Mouse (Mus musculus): Measurements from ENCODE around the gene Anxa6.
"Not testable (repeated sequence)": the region's sequence is repeated elsewhere in the genome, so short reads cannot be mapped to it uniquely, and the experiment has no call there.

The Anxa6 gene

DNA sequence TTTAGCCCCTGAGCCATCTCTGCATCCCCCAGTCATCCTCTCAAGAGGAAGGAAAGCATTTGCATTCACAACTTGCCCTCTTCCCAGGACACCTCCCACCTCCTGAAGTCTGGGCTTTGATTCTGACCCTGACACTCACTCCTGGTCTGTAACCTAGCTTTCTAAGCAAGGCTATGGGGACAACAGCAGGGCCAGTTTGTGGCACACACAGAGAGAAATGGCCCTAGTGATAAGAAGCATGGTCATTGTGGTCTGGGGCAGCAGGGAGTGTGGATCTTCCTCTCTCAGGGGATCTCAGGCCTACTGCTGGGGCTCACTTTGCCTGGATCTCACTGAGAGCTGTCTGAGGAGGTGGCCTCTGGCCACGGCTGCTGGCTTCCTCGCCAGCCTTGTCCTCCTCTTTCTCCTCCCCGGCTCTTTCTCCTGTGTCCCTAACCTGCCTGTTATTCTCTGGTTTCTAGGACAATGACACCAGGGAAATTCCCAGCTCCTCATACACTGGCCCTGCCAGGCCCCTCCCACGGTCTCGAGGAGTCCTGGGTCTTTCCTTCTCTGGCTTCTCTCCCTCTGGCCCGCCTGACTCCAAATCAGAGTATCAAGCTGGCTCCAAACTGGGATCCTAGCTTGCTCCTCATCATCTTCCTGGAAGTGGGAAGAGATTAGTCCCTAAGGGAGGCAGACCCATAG lies 71.9 kb downstream of the Anxa6 start:
- DNase-seq (ENCODE audit: low read depth, low spot score), result no peak

DNA sequence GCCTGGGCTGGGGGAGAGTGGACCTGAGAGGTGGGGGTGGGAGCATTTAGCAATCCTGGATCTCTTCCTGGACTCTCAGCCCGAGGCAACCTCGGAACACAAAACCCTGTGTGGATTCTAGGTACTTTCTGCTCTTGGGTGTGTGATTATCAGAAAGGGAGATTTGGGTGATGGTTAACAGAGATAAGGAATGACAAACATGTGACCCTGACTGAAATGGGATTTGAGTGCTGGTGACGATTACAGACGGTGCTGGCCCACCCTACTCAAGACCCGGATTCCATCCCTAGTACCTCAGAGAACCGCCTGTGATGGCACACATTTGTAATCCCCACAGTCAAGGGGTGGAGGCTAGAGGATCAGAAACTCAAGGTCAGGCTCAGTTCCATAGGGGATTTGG lies 73.0 kb downstream of the Anxa6 start:
- no peak for DNase-seq (ENCODE audit: low read depth, low spot score)

GRCm38 (mm10) chr11:54958571-54959073 lies 74.6 kb downstream of the Anxa6 start:
- DNase-seq (ENCODE audit: low read depth, low spot score), result peak; percentile 29

GRCm38 (mm10) chr11:54957708-54958107 lies 75.5 kb downstream of the Anxa6 start:
- not testable (repeated sequence) for DNase-seq (ENCODE audit: low read depth, low spot score)

- DNase-seq (ENCODE audit: low read depth, low spot score), result no peak
Measured at GRCm38 (mm10) chr11:54956912-54957311, 76.3 kb downstream of the Anxa6 start.

DNA sequence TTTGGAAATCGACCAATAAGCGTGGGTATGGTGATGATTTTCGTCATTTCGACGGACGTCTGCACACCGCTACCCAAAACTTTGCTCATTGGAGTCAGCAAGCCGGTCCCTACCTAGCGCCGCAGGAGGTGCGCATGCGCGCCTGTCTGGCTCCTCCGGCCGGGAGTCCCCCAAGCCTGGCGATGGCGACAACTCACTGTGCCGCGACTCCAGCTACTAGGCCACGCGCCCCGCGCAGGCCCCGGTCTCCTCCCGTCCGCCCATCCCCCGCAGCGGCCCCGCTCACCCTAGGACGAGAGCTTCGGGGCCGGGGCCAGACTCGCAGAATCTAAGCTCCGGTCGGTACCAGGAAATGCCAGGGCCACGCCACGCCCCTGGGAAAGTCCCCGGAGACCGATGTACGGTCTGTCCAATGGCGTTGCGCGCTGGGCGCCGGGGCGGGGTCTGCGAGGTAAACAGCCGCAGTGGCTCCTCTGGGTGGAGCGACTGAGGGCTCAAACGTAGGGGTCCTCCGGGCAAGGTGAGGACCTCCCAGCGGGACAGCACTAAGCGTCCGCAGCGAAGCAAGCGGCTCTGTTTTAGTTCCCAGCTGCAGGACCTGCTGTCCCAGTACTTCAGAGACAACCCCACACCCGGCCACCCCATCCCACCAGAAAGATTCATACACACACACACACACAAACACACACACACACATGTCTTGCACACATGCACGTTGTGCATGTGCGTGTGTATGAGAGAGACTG lies 77.3 kb downstream of the Anxa6 start:
- DNase-seq (ENCODE audit: low read depth, low spot score), result peak; percentile 93

GRCm38 (mm10) chr11:54955400-54955734 lies 77.9 kb downstream of the Anxa6 start:
- not testable (repeated sequence) for DNase-seq (ENCODE audit: low read depth, low spot score)

GRCm38 (mm10) chr11:54954716-54955115 lies 78.5 kb downstream of the Anxa6 start:
- no peak for DNase-seq (ENCODE audit: low read depth, low spot score)

GRCm38 (mm10) chr11:54953993-54954446 lies 79.2 kb downstream of the Anxa6 start:
- no peak for DNase-seq (ENCODE audit: low read depth, low spot score)

GRCm38 (mm10) chr11:54952651-54953050 lies 80.6 kb downstream of the Anxa6 start:
- DNase-seq (ENCODE audit: low read depth, low spot score), result no peak

DNA sequence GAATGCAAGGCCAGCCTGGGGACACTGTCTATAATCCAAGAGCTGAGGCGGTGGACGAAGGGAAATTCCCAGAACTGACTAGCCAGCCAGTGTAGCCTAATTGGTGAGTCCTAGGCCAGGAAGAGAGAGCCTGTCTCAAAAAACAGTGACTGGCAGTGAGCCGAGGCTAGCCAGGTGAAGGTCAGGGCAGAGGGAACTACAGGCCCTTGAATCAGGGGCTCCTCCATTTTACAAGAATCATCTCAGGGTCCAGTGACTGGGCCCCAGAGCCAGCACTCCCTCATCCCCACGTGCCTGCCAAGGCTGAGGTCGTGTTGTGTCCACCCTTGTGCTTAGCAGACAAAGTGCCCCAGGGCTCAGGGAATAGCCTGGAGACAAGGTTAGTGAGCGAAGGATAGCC lies 82.6 kb downstream of the Anxa6 start:
- DNase-seq (ENCODE audit: low read depth, low spot score), result no peak

DNA sequence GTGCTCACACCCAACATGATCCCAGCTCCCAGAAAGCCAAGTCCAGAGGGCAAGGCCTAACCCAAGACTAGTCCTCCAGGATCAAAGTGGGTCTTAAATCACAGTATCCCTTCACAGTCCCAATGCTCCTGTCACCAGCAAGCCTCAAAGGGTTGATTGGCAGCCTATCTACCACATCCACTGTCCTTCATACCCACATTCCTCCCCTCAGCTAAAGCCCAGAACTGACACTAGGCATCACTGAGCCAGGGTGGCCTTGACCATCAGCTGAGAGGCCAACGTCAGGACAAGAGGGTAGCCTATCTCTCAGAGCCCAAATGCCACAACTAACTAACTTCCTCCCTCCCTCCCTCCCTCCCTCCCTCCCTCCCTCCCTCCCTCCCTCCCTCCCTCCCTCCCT lies 83.5 kb downstream of the Anxa6 start:
- no peak for DNase-seq (ENCODE audit: low read depth, low spot score)

GRCm38 (mm10) chr11:54944702-54945101 lies 88.5 kb downstream of the Anxa6 start:
- no peak for DNase-seq (ENCODE audit: low read depth, low spot score)

DNA sequence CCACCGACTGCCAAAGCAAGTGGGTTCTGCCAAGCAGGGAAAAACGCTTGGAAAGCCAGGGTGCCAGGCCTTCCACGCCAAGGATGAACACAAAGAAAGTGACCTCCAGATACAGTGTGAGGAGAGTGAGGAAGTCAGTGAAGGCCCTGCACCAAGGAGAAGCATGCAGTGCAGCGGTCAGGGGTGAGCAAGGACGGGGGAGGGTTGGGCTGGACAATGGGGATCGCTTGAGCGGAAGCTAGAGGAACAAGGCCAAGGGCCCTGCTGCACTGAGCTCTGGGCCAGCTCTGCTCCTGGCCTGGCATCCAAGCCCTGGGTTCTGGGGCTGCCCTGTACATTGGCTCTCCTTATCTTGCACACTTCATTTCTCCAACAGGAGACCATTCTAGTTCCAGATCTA lies 93.2 kb downstream of the Anxa6 start:
- no peak for DNase-seq (ENCODE audit: low read depth, low spot score)

DNA sequence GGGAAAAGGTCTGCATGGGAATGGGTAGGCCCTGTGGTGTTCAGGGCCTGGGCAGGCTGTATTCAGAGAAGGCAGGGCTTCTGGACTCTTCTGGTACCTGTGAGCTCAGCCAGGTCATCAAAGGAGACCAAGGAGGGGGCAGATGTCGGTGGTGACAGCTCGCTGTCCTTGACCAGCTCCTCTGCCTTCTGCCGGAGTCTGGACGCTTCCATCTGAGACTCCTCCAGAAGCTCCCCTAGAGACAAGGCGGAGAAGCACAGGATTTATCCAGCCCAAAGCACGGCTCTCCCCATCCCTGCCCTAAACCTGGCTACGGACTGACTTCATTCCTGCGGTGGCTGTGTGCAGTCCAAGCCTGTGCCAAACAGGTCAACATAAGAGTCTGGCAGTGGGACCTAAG lies 93.7 kb downstream of the Anxa6 start:
- no peak for DNase-seq (ENCODE audit: low read depth, low spot score)

- DNase-seq (ENCODE audit: low read depth, low spot score), result no peak
Measured at GRCm38 (mm10) chr11:54936771-54937140, 96.5 kb downstream of the Anxa6 start.

- no peak for DNase-seq (ENCODE audit: low read depth, low spot score)
Measured at GRCm38 (mm10) chr11:54936035-54936770, 97.0 kb downstream of the Anxa6 start.

DNA sequence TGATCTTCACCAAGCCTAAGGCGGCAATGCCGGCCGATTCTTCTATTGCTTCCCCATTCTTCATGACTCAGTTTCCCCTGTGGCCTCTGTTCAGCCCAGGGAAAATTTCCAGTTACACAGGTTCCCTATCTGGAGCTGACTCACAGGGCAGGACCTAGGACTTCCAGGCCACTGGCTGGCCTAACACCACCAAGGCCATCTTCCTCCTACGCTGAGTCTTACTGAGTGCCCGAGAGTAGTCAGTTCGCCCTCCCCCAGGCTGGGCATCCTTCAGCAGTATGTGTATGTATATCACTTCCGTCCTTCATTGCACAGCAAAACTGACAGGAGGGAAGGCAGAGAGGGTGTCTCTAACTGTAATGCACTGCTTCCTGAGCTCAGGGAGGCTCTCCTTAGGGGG lies 99.0 kb downstream of the Anxa6 start:
- DNase-seq (ENCODE audit: low read depth, low spot score), result no peak

DNA sequence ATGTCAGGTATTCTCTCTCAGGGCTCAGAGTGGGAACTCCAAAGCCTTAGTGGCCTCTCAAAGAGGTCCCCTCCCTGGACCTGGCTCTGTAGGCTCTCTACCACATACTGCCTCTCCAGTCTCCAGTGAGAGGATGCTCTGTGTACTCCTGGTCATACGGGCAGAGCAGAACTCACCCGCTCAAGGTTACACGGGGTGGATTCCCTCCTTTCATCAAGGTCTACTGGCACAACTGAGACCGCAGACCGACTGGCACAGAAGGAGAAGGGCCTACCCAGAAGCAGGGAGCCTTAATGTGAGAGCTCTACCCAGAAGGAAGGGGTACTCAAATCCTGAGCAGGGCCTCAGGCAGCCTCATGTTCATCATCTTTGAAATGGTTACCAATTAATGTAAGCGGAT lies 100.7 kb downstream of the Anxa6 start:
- DNase-seq (ENCODE audit: low read depth, low spot score), result no peak

DNA sequence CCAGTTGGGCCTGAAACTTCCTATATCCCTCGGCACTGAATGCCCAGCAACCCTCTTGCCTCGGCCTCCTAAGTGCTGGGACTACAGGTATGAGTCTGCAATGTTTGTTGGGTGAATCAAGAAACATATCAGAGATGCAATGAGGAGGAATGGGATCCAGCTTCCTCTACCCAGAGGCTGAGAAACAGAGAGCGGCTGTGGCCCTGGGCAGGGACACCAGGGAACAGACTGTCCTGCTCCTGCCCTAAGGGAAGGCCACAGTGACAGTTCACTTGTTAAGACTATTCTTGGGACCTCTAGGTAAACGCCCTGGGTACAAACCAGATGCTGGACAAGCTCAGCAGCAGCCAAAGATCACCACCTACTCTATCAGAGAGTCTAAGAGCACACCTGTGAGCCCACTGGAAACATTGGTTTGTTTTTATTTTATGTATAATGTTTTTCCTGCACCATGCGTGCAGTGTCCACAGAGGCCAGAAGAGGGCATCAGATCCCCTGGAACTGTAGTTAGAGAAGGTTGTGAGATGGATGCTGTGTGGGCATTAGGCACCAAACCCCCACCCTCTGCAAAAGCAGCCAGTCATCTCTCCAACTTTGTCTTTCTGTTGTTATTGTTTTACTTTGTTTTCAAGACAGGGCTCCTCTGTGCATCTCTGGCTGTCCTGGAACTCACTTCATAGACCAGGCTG lies 101.7 kb downstream of the Anxa6 start:
- DNase-seq (ENCODE audit: low read depth, low spot score), result no peak

DNA sequence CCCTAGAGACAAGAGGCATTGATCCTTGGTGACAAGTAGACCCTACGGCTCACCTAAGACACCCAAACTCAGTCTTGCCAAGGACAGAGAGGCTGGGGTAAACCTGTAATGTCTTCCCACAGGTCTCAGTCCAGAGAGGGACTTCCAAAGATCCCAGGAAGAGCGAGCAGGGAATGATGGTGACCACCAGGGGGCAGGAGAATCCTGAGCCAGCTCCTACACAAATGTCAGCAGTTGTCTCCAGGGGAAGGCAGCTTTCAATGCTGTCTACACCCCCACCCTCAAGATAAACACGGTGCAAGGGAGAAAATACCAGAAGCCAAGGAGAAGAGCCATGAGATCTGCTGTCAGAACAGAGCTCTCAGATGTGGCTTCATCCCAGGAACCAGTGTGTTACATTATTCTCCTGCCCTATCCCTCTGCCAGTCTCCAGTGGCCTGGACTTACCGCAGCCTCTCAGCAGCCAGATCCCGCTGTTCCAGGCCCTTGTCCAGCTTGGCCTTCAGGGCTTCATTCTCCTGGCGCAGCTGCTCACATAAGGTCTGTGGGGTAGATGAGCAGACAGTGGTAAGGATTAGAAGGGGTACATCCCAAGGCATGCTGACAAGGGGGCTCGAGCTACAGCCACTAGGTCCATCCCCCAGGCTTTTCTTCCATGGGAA lies 102.8 kb downstream of the Anxa6 start:
- no peak for DNase-seq (ENCODE audit: low read depth, low spot score)

Data from c-Kit-negative CD71-positive TER-119-positive erythroid progenitor cells, embryonic 14.5 days (primary cell).